Mouse (Mus musculus) gastrocnemius, postnatal 14 days (tissue): ENCODE data around the gene Theg. TPM values are rescaled to one million over a fixed set of nuclear protein-coding genes. Genes with fewer than 3 reads are reported as not detected.

Source experiments
- microRNA-seq, 2 experiments: library from miRNA; unstranded; fragments of <30 nt; microRNA quantifications; one replicate each; pipeline ENCODE4 v1.2.0; 2021
- total RNA-seq, 2 experiments: library from RNA; stranded (reverse); gene quantifications; 2 replicates each; pipeline ENCODE4 v1.2.3; 2021

Theg gene
- total RNA-seq, 2 experiments from 2014 or later, result not detected

Small RNA genes within 50 kb of the gene (microRNA-seq; reads per million reads assigned to microRNA genes)
- 0 to 0.64 reads per million in 2 experiments for gene Mir6909

Other genes with a start within 250 kb of the Theg start
- not detected for gene Vmn2r82, start 230.8 kb downstream of the Theg start, total RNA-seq
- not detected for gene Vmn2r83, start 118.6 kb downstream of the Theg start, total RNA-seq
- 1 to 10 TPM; 1.3 to 2.2 TPM for gene Plpp2, start 53.5 kb downstream of the Theg start, total RNA-seq
- 10 to 100 TPM; 10.3 to 10.6 TPM for gene Mier2, start 32.1 kb downstream of the Theg start, total RNA-seq
- under 1 TPM; 0.11 to 0.12 TPM for gene C2cd4c, start 26.7 kb upstream of the Theg start, total RNA-seq
- 1 to 10 TPM; 2.3 to 3.3 TPM for gene Shc2, start 50.6 kb upstream of the Theg start, total RNA-seq
- 10 to 100 TPM in 1 of 2 experiments, 1 to 10 TPM in 1; 1.1 to 12.4 TPM for gene Odf3l2, start 58.4 kb upstream of the Theg start, total RNA-seq
- gene Madcam1, start 77.2 kb upstream of the Theg start, total RNA-seq, result not detected
- 10 to 100 TPM; 22.6 to 24.0 TPM for gene Tpgs1, start 82.0 kb upstream of the Theg start, total RNA-seq
- 100 to 1,000 TPM; 314 to 321 TPM for gene Cdc34, start 94.9 kb upstream of the Theg start, total RNA-seq
- 1 to 10 TPM; 2.3 to 2.9 TPM for gene Gzmm, start 101.7 kb upstream of the Theg start, total RNA-seq
- 100 to 1,000 TPM; 496 to 497 TPM for gene Bsg, start 117.2 kb upstream of the Theg start, total RNA-seq
- under 1 TPM; 0.42 to 0.78 TPM for gene Hcn2, start 129.3 kb upstream of the Theg start, total RNA-seq
- 10 to 100 TPM; 21.5 to 21.6 TPM for gene Polrmt, start 159.2 kb upstream of the Theg start, total RNA-seq
- gene Fgf22, start 167.7 kb upstream of the Theg start, total RNA-seq, result not detected
- 10 to 100 TPM; 25.9 to 30.6 TPM for gene Rnf126, start 179.6 kb upstream of the Theg start, total RNA-seq
- gene Fstl3, start 189.9 kb upstream of the Theg start, total RNA-seq, result 1 to 10 TPM; 1.3 to 2.2 TPM
- gene Prss57, start 203.6 kb upstream of the Theg start, total RNA-seq, result not detected
- 10 to 100 TPM; 25.7 to 33.5 TPM for gene Palm, start 206.2 kb upstream of the Theg start, total RNA-seq
- gene Misp, start 233.7 kb upstream of the Theg start, total RNA-seq, result under 1 TPM in 1 of 2 experiments, not detected in 1; 0.35 TPM